Mouse (Mus musculus): Measurements from ENCODE around the gene Gnb1. TPM values are rescaled to one million over a fixed set of nuclear protein-coding genes. Genes with fewer than 3 reads are reported as not detected.

The Gnb1 gene
- total RNA-seq, 2 experiments from 2014 or later, result 918 to 924 TPM

DNA sequence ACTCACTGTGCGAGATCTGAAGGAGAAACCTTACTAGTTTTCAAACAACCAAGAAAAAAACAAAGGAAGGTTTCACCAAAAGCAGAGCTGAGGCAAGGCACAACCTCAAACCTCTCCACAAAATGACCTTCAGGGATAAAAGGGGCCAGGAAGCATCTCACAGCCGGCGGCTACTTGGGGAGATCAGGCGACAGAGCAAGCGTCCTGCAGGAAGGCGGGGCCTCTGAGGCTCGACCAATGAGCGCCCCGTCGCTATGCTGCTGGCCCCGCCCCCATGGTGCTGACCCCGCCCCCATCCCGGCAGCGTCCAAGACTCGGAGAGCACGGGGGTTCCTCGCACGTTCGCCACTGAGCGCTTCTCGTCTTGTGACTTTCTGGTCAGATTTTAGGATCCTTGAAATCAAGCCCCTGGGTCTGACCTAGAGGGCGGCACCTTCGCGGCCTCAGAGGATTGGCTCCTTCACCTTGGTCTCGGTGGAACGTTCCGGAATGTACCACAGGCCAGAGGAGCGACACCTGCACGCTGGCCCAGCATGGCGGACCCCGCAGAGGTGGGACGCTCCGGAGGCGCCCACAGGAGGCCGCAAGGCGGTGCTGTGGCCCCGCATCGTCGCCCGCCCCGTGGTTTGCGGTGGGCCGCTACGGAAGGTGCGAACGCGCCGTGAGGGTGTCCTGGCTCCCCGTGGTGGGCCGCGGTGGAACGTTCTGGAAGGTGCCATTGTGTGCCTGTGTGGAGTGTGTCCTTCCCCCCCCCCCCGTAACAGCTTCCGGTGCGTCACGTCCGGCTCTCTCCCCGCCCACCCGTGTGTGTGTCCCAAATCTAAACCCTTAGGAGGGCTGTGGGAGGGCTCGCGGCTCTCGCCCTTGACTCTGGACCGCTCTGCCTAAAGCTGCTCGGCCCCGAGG is 110.2 kb downstream of the Gnb1 start, which contains the start of gene Slc35e2:
Slc35e2 (plus strand) TSS at position 326 of the 906 bp plus-strand sequence.
- peak; percentile 94 to 97 for DNase-seq (ENCODE audit: low spot score in 2 of 2)
- intact Hi-C loops (cut with DNase I), result no loop called here

DNA sequence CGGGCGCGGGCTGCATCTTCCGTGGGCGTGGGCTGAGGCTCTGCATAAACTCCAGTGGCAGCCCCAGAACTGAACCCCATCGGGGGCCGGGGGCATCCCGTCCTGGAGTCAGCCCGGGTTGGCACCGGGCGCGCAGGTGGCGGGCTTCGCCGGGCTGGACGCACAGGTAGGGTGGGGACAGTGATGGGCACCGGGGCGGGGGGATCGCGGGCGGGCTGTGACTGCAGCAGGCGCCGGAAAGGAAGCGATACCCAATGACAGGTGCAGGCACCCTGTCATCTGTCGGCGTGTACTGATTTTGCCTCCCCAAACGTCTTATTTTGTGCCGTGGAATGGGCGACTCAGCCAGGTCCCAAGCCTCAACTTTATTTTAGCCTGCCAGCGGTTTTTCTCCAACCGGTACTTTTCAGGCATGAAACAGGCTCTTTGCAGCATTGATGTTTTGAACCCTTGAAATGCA is 110.9 kb downstream of the Gnb1 start:
- intact Hi-C loops (cut with DNase I), result no loop called here
- no peak for DNase-seq (ENCODE audit: low spot score in 2 of 2)

DNA sequence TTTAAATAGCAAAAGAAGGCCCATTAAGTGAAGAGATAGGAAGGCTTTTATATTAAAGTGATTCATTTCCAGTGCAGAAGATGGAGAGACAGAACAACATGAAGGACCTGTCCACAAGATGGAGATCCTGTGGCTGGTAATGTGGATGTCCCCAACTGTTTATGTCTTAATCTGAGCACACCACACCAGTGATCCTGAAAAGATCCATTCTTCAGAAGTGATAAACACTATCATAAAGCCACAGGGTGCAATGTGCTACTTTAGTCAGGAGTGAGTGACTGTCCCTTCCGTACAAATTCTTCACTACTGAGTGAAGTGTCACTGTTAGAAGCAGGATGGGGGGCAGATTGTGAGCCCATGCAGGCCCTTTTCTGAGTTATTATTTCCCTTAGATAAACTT is 111.6 kb downstream of the Gnb1 start:
- no peak for DNase-seq (ENCODE audit: low spot score in 2 of 2)
- intact Hi-C loops (cut with DNase I), result no loop called here

DNA sequence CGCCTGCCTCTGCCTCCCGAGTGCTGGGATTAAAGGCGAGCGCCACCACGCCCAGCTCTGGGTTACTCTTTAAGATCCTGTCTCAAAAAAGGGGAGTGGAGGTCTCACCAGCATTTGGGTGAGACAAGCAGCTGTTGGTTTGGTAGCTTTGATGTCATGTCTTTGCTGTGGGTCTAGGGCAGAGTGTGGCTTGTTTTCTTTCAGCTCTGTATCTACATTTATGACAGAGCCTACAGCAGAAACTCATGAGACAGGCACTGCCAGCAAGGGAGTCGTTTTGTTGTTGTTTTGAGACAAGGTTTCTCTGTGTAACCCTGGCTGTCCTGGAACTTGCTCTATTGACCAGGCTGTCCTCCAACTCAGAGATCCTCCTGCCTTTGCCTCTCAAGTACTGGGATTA is 112.6 kb downstream of the Gnb1 start:
- intact Hi-C loops (cut with DNase I), result no loop called here
- no peak for DNase-seq (ENCODE audit: low spot score in 2 of 2)

DNA sequence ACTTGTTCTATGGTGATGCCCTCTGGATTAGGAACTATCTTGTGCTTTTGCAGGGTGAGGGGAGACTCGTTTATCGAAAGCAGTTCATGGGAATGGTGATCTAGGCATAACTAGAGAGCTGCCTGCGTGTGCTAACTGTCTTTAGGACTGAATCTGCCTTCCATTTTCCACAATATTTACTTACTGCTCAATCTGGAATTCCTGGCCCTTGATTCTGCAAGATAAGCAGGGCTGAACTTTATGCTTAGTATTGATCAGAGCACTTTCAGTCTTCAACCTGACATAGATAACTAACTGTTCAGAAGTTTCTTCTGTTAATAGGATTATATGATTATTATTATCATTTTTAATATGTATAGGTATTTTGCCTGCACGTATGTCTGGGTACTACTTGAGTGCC is 114.0 kb downstream of the Gnb1 start:
- intact Hi-C loops (cut with DNase I), result no loop called here
- DNase-seq (ENCODE audit: low spot score in 2 of 2), result no peak

DNA sequence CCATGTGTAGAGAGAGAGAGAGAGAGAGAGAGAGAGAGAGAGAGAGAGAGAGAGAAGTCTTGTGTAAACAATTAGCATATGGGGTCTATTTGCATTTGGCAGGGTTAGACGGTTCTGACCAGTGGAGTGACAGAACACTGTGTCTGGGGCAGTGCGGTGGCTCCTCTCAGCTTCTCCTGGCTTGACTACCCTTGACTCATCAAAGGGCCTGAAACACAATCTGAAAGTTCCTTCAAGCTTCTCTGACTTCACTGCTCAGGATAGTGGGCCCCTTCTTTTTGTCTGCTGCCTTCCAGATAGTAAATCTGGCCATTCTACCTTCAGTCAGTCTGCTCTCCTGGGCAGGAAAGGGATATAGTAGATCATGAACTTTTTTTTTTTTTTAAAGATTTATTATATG is 115.7 kb downstream of the Gnb1 start:
- DNase-seq (ENCODE audit: low spot score in 2 of 2), result no peak
- intact Hi-C loops (cut with DNase I), result no loop called here

Other genes starting within 250 kb of the Gnb1 start
- 10 to 100 TPM; 24.2 to 27.3 TPM for gene Faap20, start 241.6 kb upstream of the Gnb1 start, total RNA-seq (2021)
- gene Prkcz, start 130.0 kb upstream of the Gnb1 start, total RNA-seq (2021), result 100 to 1,000 TPM; 218 to 220 TPM
- gene Gabrd, start 93.2 kb upstream of the Gnb1 start, total RNA-seq (2021), result 10 to 100 TPM; 73.4 to 78.2 TPM
- 10 to 100 TPM; 12.7 to 13.7 TPM for gene Cfap74, start 82.2 kb upstream of the Gnb1 start, total RNA-seq (2021)
- 1 to 10 TPM; 1.5 TPM for gene Tmem52, start 22.2 kb upstream of the Gnb1 start, total RNA-seq (2021)
- 10 to 100 TPM; 58.8 to 61.7 TPM for gene Nadk, start 71.0 kb downstream of the Gnb1 start, total RNA-seq (2021)
- gene Slc35e2, start 110.1 kb downstream of the Gnb1 start, total RNA-seq (2021), result 10 to 100 TPM; 49.9 to 51.5 TPM
- gene Cdk11b, start 133.5 kb downstream of the Gnb1 start, total RNA-seq (2021), result 10 to 100 TPM; 45.9 to 53.1 TPM
- gene Gm10563, start 154.0 kb downstream of the Gnb1 start, total RNA-seq (2021), result not detected
- 1 to 10 TPM; 2.5 to 2.9 TPM for gene Mmp23, start 162.0 kb downstream of the Gnb1 start, total RNA-seq (2021)
- gene Mib2, start 177.8 kb downstream of the Gnb1 start, total RNA-seq (2021), result 100 to 1,000 TPM; 112 to 113 TPM
- 10 to 100 TPM; 26.5 to 29.2 TPM for gene Fndc10, start 203.0 kb downstream of the Gnb1 start, total RNA-seq (2021)
- 10 to 100 TPM; 93.3 to 98.2 TPM for gene Ssu72, start 213.4 kb downstream of the Gnb1 start, total RNA-seq (2021)
- 10 to 100 TPM; 58.0 to 61.9 TPM for gene Tmem240, start 243.4 kb downstream of the Gnb1 start, total RNA-seq (2021)